Mouse (Mus musculus): ENCODE measurements around the gene Endog. TPM values are rescaled to one million over a fixed set of nuclear protein-coding genes. Genes with fewer than 3 reads are reported as not detected.
"Not testable (repeated sequence)": the region's sequence is repeated elsewhere in the genome, so short reads cannot be mapped to it uniquely, and the experiment has no call there.

Endog gene
- total and polyA plus RNA-seq, 2 experiments from 2014 or later, result 38.9 to 43.7 TPM

DNA sequence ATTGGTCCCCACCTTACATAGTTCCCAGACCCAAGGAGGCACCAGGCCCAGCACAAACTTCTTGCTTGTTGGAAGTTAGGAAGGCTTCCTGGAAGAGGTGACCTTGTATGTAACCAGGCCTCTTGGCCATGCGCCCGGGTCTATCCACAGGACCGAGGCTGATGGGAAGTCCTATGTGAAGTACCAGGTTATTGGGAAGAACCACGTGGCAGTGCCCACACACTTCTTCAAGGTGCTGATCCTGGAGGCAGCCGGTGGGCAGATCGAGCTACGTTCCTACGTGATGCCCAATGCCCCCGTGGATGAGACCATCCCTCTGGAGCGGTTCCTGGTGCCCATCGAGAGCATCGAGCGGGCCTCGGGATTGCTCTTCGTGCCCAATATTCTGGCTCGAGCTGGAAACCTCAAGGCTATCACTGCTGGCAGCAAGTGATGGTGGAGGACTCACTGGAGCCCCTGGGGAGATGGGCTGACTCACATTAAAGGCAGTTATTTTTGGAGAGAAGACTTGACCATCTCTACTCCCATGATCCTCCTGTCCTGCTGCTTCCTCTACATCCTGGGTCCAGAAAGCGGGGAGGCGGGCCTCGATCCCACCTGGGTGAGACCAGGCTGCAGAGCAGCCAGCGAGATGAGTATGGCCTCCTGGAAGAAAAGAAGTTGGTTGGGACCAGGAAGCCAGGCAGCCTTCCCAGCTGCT is 2.4 kb downstream of the Endog start:
- H3K4me2 ChIP-seq (ENCODE audit: low read depth, low read length, poor library complexity, severe bottlenecking), result no peak overlapping the region
- peaks cover 39% of the 10 kb centered on the region for H3K36me3 ChIP-seq (ENCODE audit: insufficient read depth, low read length)
- H3K4me1 ChIP-seq (ENCODE audit: insufficient read depth, low read length), result peaks cover 15% of the 10 kb centered on the region
- no peak for TF ChIP-seq CTCF (IDR thresholded peaks at IDR 0.05)
- H3K4me3 ChIP-seq (ENCODE audit: low read depth, low read length), result no peak overlapping the region
- no peak overlapping the region for H3K9ac ChIP-seq (replicated peaks; ENCODE audit: low read length, poor library complexity, severe bottlenecking)
- no peak overlapping the region for H3K27ac ChIP-seq (ENCODE audit: low read depth, low read length)
- no peaks in the 10 kb centered on the region for H3K27me3 ChIP-seq (ENCODE audit: insufficient read depth, low read length)
- H3K9me3 ChIP-seq (ENCODE audit: low read length), result no peaks in the 10 kb centered on the region
- 97% methylated on average over 20 of the region's 20 CpGs for WGBS
- ATAC-seq (ENCODE audit: low FRiP score) (no peak), DNase-seq (ENCODE audit: low spot score) (no peak)

DNA sequence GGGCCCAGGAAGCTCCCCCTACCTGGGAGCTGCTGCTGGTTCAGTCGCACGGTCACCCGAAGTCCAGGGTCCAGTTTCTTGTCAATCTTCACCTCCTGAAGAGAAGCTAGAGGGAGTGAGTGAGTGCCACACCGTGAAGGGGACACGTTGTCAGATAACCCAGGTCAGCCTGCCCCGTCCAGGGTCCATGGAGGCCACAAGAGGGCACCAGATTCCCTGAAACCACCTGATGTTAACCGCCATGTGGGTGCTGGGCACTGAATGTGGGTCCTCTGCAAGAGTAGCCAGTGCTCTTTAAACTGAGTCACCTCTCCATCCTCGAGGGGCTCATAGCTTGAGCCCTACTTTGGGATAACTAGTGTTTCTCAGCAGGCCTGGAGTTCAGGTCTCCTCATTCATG is 4.6 kb downstream of the Endog start:
- H3K4me1 ChIP-seq (ENCODE audit: insufficient read depth, low read length), result peaks cover 15% of the 10 kb centered on the region
- H3K9me3 ChIP-seq (ENCODE audit: low read length), result no peaks in the 10 kb centered on the region
- no peak overlapping the region for H3K4me2 ChIP-seq (ENCODE audit: low read depth, low read length, poor library complexity, severe bottlenecking)
- no peak for TF ChIP-seq CTCF (IDR thresholded peaks at IDR 0.05)
- DNase-seq (ENCODE audit: low spot score) (no peak), ATAC-seq (ENCODE audit: low FRiP score) (no peak)
- no peaks in the 10 kb centered on the region for H3K27me3 ChIP-seq (ENCODE audit: insufficient read depth, low read length)
- H3K4me3 ChIP-seq (ENCODE audit: low read depth, low read length), result no peak overlapping the region
- peaks cover 39% of the 10 kb centered on the region for H3K36me3 ChIP-seq (ENCODE audit: insufficient read depth, low read length)
- no peak overlapping the region for H3K9ac ChIP-seq (replicated peaks; ENCODE audit: low read length, poor library complexity, severe bottlenecking)
- no peak overlapping the region for H3K27ac ChIP-seq (ENCODE audit: low read depth, low read length)
- WGBS, result 88% methylated on average over 8 of the region's 8 CpGs

DNA sequence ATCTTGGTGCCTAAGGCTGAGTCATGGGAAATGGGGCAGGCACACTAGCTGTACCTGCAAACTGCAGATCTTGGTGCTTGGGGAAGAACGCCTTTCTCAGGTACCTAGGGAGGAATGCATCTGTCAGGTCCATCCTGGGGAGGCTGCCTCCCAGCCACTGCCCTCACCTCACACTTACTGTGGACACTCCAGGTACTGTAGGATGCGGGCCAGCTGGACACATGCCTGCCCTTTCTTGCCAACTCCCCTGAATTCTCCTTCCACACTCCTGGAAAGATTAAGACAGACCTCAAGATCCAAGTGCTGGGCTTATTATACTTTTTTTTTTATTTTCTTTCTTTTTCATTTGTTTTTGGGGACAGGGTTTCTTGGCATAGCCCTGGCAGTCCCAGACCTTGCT is 5.3 kb downstream of the Endog start:
- Histone ChIP-seq H3K27me3 (ENCODE audit: insufficient read depth, low read length) (no peaks in the 10 kb centered on the region), H3K9me3 (ENCODE audit: low read length) (no peaks in the 10 kb centered on the region), H3K36me3 (ENCODE audit: insufficient read depth, low read length) (peaks cover 39% of the 10 kb centered on the region), H3K4me1 (ENCODE audit: insufficient read depth, low read length) (peaks cover 15% of the 10 kb centered on the region), H3K9ac (replicated peaks; ENCODE audit: low read length, poor library complexity, severe bottlenecking) (no peak overlapping the region), H3K27ac (ENCODE audit: low read depth, low read length) (no peak overlapping the region), H3K4me3 (ENCODE audit: low read depth, low read length) (no peak overlapping the region), H3K4me2 (ENCODE audit: low read depth, low read length, poor library complexity, severe bottlenecking) (no peak overlapping the region)
- no peak for TF ChIP-seq CTCF (IDR thresholded peaks at IDR 0.05)
- 97% methylated on average over 2 of the region's 2 CpGs for WGBS
- DNase-seq (ENCODE audit: low spot score) (no peak), ATAC-seq (ENCODE audit: low FRiP score) (no peak)

DNA sequence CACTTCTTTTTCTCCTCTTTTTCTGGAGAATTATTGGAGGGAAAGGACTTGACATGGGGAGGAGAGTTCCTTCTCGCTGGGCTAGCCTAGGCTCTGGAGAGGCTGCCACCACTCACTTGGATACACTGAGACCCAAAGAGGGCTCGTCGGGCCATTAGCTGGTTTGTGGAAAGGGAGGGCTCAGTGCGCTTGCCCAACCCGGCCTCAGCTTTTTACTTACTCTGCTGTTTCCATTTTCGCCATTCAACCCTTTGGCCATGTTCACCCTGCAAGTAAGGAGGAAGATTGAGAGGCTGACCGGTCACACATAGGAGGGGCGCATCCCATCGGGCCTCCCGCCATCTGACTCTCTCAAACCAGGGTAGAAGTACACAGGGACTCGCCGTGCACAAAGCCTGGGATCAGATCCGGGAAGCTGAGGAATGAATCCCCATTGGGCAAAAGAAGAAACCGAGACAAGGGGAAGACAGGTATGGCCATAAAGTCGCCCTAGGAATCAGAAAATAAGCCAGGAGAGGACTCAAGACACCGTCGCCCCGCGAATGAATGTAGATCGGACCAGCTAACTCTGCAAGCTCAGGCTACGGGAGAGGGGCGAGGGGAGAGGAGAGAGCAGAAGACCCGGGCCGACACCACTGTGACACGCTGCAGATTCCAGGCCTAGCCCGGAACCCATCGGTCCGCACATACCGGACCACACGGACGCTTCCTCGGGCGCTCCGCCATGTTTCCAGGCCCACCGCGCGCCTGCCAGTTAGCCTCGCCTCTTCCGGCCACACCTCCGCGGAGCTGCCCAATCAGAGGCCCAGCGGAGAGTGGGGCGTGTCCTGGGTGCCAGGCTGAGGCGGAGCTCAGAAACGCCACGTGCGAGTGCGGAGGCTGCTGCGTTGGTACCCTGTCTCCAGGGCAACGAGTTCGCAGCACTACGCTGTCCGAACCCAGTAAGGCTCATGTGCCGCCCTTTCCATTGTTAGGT is 6.7 kb downstream of the Endog start, which contains the start of gene Spout1:
TSS of gene Spout1 (minus strand) at position 760 of the 976 bp plus-strand sequence.
- ATAC-seq (ENCODE audit: low FRiP score) (peak; percentile 98), DNase-seq (ENCODE audit: low spot score) (peak; percentile 98)
- peaks cover 35% of the 10 kb centered on the region for H3K36me3 ChIP-seq (ENCODE audit: insufficient read depth, low read length)
- no peaks in the 10 kb centered on the region for H3K27me3 ChIP-seq (ENCODE audit: insufficient read depth, low read length)
- peak within 1 kb of the TSS; percentile 53 for H3K4me3 ChIP-seq (ENCODE audit: low read depth, low read length)
- 4% methylated on average over 49 of the region's 54 CpGs for WGBS
- peak within 1 kb of the TSS; percentile 73 for H3K9ac ChIP-seq (replicated peaks; ENCODE audit: low read length, poor library complexity, severe bottlenecking)
- H3K9me3 ChIP-seq (ENCODE audit: low read length), result no peaks in the 10 kb centered on the region
- H3K4me2 ChIP-seq (ENCODE audit: low read depth, low read length, poor library complexity, severe bottlenecking), result peak within 1 kb of the TSS; percentile 63
- H3K4me1 ChIP-seq (ENCODE audit: insufficient read depth, low read length), result peaks cover 8% of the 10 kb centered on the region
- TF ChIP-seq CTCF (IDR thresholded peaks at IDR 0.05), result no peak
- H3K27ac ChIP-seq (ENCODE audit: low read depth, low read length), result peak within 1 kb of the TSS; percentile 38

DNA sequence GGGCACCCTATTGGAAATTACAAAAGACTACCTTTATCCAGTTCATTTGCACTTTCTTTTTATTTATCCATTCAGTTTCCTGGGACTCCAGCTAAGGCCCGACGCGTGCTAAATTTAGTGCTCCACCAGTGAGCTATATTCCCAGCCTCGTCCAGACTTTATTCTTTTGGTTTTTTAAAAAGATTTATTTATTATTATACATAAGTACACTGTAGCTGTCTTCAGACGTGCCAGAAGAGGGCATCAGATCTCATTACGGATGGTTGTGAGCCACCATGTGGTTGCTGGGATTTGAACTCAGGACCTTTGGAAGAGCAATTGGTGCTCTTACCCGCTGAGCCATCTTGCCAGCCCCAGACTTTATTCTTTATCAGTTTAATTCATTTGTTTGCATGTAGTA is 7.4 kb downstream of the Endog start:
- Histone ChIP-seq H3K36me3 (ENCODE audit: insufficient read depth, low read length) (peaks cover 27% of the 10 kb centered on the region), H3K4me2 (ENCODE audit: low read depth, low read length, poor library complexity, severe bottlenecking) (peak overlapping the region; percentile 63), H3K4me3 (ENCODE audit: low read depth, low read length) (peak overlapping the region; percentile 53)
- H3K4me1 ChIP-seq (ENCODE audit: insufficient read depth, low read length); H3K9ac ChIP-seq (replicated peaks; ENCODE audit: low read length, poor library complexity, severe bottlenecking); H3K27me3 ChIP-seq (ENCODE audit: insufficient read depth, low read length); H3K27ac ChIP-seq (ENCODE audit: low read depth, low read length); H3K9me3 ChIP-seq (ENCODE audit: low read length); DNase-seq (ENCODE audit: low spot score): not testable (repeated sequence)
- ATAC-seq (ENCODE audit: low FRiP score), result peak; percentile 19
- 37% methylated on average over 7 of the region's 7 CpGs for WGBS
- TF ChIP-seq CTCF (IDR thresholded peaks at IDR 0.05), result peak; percentile 20; the same call in 1 of the 2 replicates

All from midbrain, postnatal 0 days (tissue).